Mouse (Mus musculus) neural tube, embryonic 14.5 days (tissue): Measurements from ENCODE around the gene Rasl11a. TPM values are rescaled to one million over a fixed set of nuclear protein-coding genes. Genes with fewer than 3 reads are reported as not detected.
A peak's percentile ranks its signal among the peaks of the same experiment; 100 is the strongest.

Experiments
- ATAC-seq: fragments of 200-750 bp; cut with Nextera tagmentation; 2 replicates; pipeline ENCODE4 v1.8.0; 2017; ENCODE audit warnings: low read depth, mild to moderate bottlenecking, moderate TSS enrichment, moderate library complexity
- H3K27ac ChIP-seq: fragments of 300-500 bp; sonication (generic); 2 replicates; pipeline ENCODE4 v1.5.1; 2014; ENCODE audit warnings: low read depth, mild to moderate bottlenecking, control low read depth, low read length, moderate library complexity, mixed read lengths
- H3K27me3 ChIP-seq: fragments of 300-500 bp; sonication (generic); 2 replicates; pipeline ENCODE4 v1.6.1; 2014; ENCODE audit warnings: low read length; ENCODE audit not compliant: control insufficient read depth, insufficient read depth
- H3K36me3 ChIP-seq: fragments of 300-500 bp; sonication (generic); 2 replicates; pipeline ENCODE4 v1.6.1; 2014; ENCODE audit warnings: low read length, mixed read lengths; ENCODE audit not compliant: control insufficient read depth, insufficient read depth
- H3K4me1 ChIP-seq: fragments of 300-500 bp; sonication (generic); 2 replicates; pipeline ENCODE4 v1.6.1; 2014; ENCODE audit warnings: low read length; ENCODE audit not compliant: control insufficient read depth, insufficient read depth
- H3K4me2 ChIP-seq: fragments of 300-500 bp; sonication (generic); 2 replicates; pipeline ENCODE4 v1.6.1; 2014; ENCODE audit warnings: mild to moderate bottlenecking, low read depth, low read length, control low read depth
- H3K4me3 ChIP-seq: fragments of 300-500 bp; sonication (generic); 2 replicates; pipeline ENCODE4 v1.5.1; 2014; ENCODE audit warnings: low read depth, low read length, control low read depth, mixed read lengths
- H3K9ac ChIP-seq: fragments of 300-500 bp; sonication (generic); replicated peaks from 2 replicates; pipeline ENCODE4 v1.6.1; 2014; ENCODE audit warnings: low read depth, mild to moderate bottlenecking, control low read depth, low read length, mixed read lengths
- H3K9me3 ChIP-seq: fragments of 300-500 bp; sonication (generic); 2 replicates; pipeline ENCODE4 v1.6.1; 2016; ENCODE audit warnings: low read length; ENCODE audit not compliant: control insufficient read depth
- WGBS: fragments of 180-500 bp; shearing (Covaris S2); extraction: QIAGEN DNeasy Blood & Tissue Kit; methylation state at CpG from one replicate; pipeline ENCODE4 v1.1.7; 2014; 5-methylcytosine and 5-hydroxymethylcytosine counted together
- polyA plus RNA-seq: library from polyadenylated mRNA; unstranded; fragments of >200 nt; fragmentation: Nextera tagmentation; extraction: Ambion mirVana; gene quantifications from 2 replicates; pipeline ENCODE4 v1.2.1, GENCODE M21; 2014

Gene Rasl11a
- polyA plus RNA-seq, 1 experiment from 2014 or later = 9.1 TPM

DNA sequence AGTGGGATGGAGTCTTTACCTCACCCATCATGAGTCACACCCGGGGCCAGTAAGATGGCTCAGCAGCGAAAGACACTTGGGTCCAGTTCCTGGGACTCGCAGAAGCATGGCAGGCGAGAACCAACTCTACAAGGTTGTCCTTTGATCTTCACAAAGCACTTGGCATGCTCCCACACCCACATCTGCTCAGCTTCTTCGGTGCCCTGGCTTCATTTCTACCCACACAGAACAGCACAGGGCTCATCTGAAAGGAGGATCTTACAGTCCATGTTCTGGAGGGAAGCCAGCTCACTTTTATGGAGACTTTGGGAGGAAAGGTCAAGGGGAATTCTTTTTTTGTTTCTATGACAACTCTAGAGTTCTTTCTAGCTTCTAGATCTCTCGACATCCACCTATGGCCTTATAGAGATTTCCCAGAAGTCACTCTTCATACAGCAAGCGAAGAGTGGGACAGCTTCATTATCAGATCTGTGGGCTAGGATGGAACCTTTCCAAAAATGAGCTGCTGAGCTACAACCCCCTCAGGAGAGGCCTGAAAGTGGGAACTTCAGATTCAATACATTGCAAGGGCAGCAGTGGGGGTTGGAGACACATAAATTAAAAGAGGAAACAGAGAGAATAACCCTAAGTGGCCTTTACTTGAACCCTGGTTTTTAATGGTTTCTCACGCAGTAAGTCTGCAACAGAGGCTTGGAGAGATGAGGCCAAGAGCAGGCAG, 25.8 kb upstream of the Rasl11a start:
- Histone ChIP-seq H3K27me3 (no peaks in the 10 kb centered on the region), H3K9ac (no peak overlapping the region), H3K4me3 (no peak overlapping the region), H3K9me3 (no peaks in the 10 kb centered on the region), H3K27ac (no peak overlapping the region), H3K4me1 (no peaks in the 10 kb centered on the region), H3K36me3 (no peaks in the 10 kb centered on the region), H3K4me2 (no peak overlapping the region)
- 59% methylated on average over 8 of the region's 8 CpGs for WGBS
- ATAC-seq = peak; percentile 34; the same call in 1 of the 2 replicates

GRCm38 (mm10) chr5:146823005-146823404, 21.9 kb upstream of the Rasl11a start:
- no peak overlapping the region for H3K4me2 ChIP-seq
- no peaks in the 10 kb centered on the region for H3K36me3 ChIP-seq
- H3K9me3 ChIP-seq = no peaks in the 10 kb centered on the region
- ATAC-seq = no peak
- 82% methylated on average over 5 of the region's 5 CpGs for WGBS
- no peak overlapping the region for H3K4me3 ChIP-seq
- H3K27ac ChIP-seq = no peak overlapping the region
- H3K27me3 ChIP-seq = no peaks in the 10 kb centered on the region
- H3K4me1 ChIP-seq = no peaks in the 10 kb centered on the region
- H3K9ac ChIP-seq = no peak overlapping the region

- Histone ChIP-seq H3K36me3 (peaks cover 3% of the 10 kb centered on the region; the same call in 1 of the 2 replicates), H3K9ac (no peak overlapping the region), H3K9me3 (no peaks in the 10 kb centered on the region), H3K27ac (no peak overlapping the region), H3K4me1 (peaks cover 15% of the 10 kb centered on the region), H3K4me2 (no peak overlapping the region), H3K4me3 (no peak overlapping the region), H3K27me3 (no peaks in the 10 kb centered on the region)
- WGBS = 55% methylated on average over 8 of the region's 8 CpGs
- no peak for ATAC-seq
Observed at GRCm38 (mm10) chr5:146829528-146829927, 15.3 kb upstream of the Rasl11a start.

DNA sequence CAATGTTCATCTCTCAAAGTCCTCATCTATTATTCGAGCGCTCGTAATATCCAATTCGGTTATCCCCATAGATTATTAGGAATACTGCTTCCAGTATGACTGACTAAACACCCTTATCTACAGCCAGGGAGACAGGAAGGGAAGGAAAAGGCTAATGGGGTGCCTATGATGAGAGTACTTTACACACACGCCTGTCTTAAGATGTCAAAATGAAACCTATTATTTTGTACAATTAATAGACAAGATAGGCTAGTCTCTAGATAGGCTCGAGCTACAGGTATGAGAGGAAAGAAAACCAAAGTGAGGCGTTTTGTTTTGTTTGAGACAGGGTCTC, 12.5 kb upstream of the Rasl11a start:
- H3K4me3 ChIP-seq = peak overlapping the region; percentile 92
- WGBS = 55% methylated on average over 7 of the region's 7 CpGs
- H3K9me3 ChIP-seq = no peaks in the 10 kb centered on the region
- no peak for ATAC-seq
- peak overlapping the region; percentile 92 for H3K27ac ChIP-seq
- H3K27me3 ChIP-seq = no peaks in the 10 kb centered on the region
- H3K4me2 ChIP-seq = peak overlapping the region; percentile 84
- H3K9ac ChIP-seq = peak overlapping the region; percentile 95
- peaks cover 28% of the 10 kb centered on the region for H3K36me3 ChIP-seq
- H3K4me1 ChIP-seq = peaks cover 20% of the 10 kb centered on the region

- peak within 1 kb of the TSS; percentile 84 for H3K4me2 ChIP-seq
- peak within 1 kb of the TSS; percentile 92 for H3K4me3 ChIP-seq
- no peaks in the 10 kb centered on the region for H3K9me3 ChIP-seq
- H3K27me3 ChIP-seq = no peaks in the 10 kb centered on the region
- 0% methylated on average over 60 of the region's 60 CpGs for WGBS
- H3K4me1 ChIP-seq = peaks cover 20% of the 10 kb centered on the region
- H3K9ac ChIP-seq = peak within 1 kb of the TSS; percentile 95
- ATAC-seq = peak; percentile 99
- peak within 1 kb of the TSS; percentile 92 for H3K27ac ChIP-seq
- peaks cover 30% of the 10 kb centered on the region for H3K36me3 ChIP-seq
Observed at GRCm38 (mm10) chr5:146832769-146833448, 12.0 kb upstream of the Rasl11a start, which contains the start of gene Rpl21. Gene Rpl21, plus strand, starts transcription at chr5:146832890.

GRCm38 (mm10) chr5:146833673-146834201, 11.1 kb upstream of the Rasl11a start:
- 27% methylated on average over 8 of the region's 8 CpGs for WGBS
- H3K4me3 ChIP-seq = peak overlapping the region; percentile 92
- peaks cover 37% of the 10 kb centered on the region for H3K36me3 ChIP-seq
- no peaks in the 10 kb centered on the region for H3K9me3 ChIP-seq
- peak overlapping the region; percentile 92 for H3K27ac ChIP-seq
- H3K4me1 ChIP-seq = peaks cover 20% of the 10 kb centered on the region
- H3K27me3 ChIP-seq = no peaks in the 10 kb centered on the region
- peak overlapping the region; percentile 95 for H3K9ac ChIP-seq
- H3K4me2 ChIP-seq = peak overlapping the region; percentile 84
- ATAC-seq = no peak

DNA sequence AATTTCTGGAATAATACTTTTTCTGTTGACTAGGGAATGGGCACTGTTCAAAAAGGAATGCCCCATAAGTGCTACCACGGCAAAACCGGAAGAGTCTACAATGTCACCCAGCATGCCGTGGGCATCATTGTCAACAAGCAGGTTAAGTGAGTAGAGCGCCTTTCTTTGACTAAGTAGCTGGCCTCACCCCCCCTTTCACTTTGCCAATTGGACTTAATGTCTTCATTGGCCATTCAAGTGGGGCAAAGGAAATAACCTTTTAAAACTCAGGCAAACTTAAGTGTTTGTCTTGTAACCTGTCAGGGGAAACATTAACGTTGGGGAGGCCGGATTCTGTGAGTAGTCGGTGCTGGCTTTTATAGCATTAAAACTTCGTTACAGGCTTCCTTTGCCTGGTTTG, 9.9 kb upstream of the Rasl11a start:
- Histone ChIP-seq H3K36me3 (peaks cover 37% of the 10 kb centered on the region), H3K4me2 (no peak overlapping the region), H3K9ac (no peak overlapping the region), H3K4me3 (no peak overlapping the region), H3K27me3 (no peaks in the 10 kb centered on the region), H3K4me1 (peaks cover 20% of the 10 kb centered on the region), H3K27ac (no peak overlapping the region), H3K9me3 (no peaks in the 10 kb centered on the region)
- no peak for ATAC-seq
- WGBS = 83% methylated on average over 8 of the region's 8 CpGs

- 61% methylated on average over 7 of the region's 7 CpGs for WGBS
- H3K27ac ChIP-seq = no peak overlapping the region
- no peaks in the 10 kb centered on the region for H3K27me3 ChIP-seq
- no peak overlapping the region for H3K4me3 ChIP-seq
- H3K36me3 ChIP-seq = peaks cover 37% of the 10 kb centered on the region
- H3K4me1 ChIP-seq = peaks cover 14% of the 10 kb centered on the region
- ATAC-seq = no peak
- no peak overlapping the region for H3K9ac ChIP-seq
- H3K9me3 ChIP-seq = no peaks in the 10 kb centered on the region
- no peak overlapping the region for H3K4me2 ChIP-seq
Observed at GRCm38 (mm10) chr5:146837967-146838720, 6.7 kb upstream of the Rasl11a start.
